Mouse (Mus musculus) stomach, postnatal 0 days (tissue): ENCODE measurements around the gene Btbd9.

Experiments
- CTCF ChIP-seq: IDR thresholded peaks from 2 replicates; pipeline ENCODE4 v1.5.1; 2016; ENCODE audit warnings: antibody characterized with exemption, low read depth, mild to moderate bottlenecking, moderate library complexity
- EP300 ChIP-seq: optimal IDR thresholded peaks from 2 replicates; pipeline ENCODE3; 2016; ENCODE audit warnings: antibody characterized with exemption

GRCm38 (mm10) chr17:30212647-30213046 is 363.6 kb downstream of the Btbd9 start:
- TF ChIP-seq CTCF (no peak), EP300 (no peak)
